Mouse (Mus musculus) kidney, adult 9 months (tissue): Measurements from ENCODE around the gene Ptprn2.

Source experiments
- DNase-seq: peaks from one replicate; pipeline ENCODE4 v3.0.0; 2022

The Ptprn2 gene

DNA sequence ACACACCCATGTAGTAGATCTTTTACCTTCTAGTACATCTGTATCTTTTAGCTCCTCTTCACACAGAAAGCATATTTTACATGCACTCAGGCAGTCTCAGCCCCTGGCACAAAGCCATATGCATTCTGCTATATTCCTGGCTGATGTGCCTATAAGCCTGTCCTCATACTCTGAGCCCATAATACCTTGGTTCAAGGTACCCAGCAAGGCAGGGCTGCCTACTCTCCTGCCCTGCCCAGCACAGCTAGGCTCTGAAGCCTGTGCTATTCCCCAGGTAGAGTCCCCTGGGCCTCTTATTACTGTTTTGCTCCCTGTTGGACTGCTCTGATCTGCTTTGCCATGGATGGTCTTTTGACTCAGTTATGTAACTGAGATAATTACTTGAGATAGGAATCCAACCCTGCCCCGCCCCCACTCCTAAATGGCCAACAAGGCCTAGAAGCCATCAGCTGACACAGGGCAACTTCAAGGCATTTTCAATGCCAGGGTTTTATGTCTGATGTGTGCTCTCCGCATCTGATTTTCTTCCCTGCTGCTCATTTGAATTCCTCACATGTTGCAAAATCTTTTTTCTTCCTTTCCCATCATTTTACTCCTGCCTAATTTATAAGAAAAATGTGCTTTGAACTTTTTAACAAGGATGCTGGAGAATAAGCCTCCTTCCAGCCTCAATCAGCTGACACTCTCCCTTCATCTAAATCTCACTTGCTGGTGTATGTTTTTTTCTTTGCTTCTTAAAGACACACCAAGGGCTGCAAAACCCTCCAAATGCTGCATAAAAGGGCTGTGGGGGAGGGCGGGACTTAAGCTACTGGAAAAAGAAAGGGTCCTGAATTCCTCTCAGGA, 598.6 kb downstream of the Ptprn2 start:
- DNase-seq: peak; percentile 20

- DNase-seq: no peak
Observed at GRCm38 (mm10) chr12:117084702-117085409, 599.3 kb downstream of the Ptprn2 start.

DNA sequence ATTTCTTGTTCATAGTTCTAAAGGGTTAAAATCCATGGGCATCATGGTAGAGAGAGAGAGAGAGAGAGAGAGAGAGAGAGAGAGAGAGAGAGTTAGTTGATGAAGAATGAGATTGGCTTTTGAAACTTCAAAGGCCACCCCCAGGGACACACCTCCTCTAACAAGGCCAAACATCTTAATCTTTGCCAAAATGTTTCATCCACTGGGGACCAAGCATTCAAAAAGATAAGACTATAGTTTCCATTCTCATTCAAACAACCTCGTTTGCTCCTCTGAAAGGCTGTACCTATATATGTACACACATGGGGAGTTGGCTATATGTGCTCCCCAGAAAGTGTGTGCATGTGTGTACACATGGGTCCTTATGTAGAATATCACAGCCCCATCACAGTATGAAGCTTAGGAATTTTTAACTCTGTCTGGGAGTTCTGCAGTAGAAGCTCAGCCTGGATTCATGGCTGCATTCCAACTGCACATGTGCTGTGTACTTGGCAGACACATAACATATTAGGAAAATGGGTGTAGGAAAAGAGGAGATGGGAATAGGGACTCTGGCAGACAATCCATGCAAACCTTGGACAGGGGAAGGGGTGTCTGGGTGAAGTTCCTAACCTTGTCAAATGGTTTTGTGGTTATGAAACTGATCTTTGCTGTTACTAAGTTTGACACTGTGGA, 600.3 kb downstream of the Ptprn2 start:
- no peak for DNase-seq

GRCm38 (mm10) chr12:117092345-117093107, 607.0 kb downstream of the Ptprn2 start:
- no peak for DNase-seq

- no peak for DNase-seq
Observed at GRCm38 (mm10) chr12:117095941-117096340, 610.4 kb downstream of the Ptprn2 start.

- DNase-seq: no peak
Observed at GRCm38 (mm10) chr12:117098295-117098694, 612.8 kb downstream of the Ptprn2 start.

GRCm38 (mm10) chr12:117106696-117107095, 621.2 kb downstream of the Ptprn2 start:
- DNase-seq: no peak

- DNase-seq: no peak
Observed at GRCm38 (mm10) chr12:117107143-117107616, 621.7 kb downstream of the Ptprn2 start.

DNA sequence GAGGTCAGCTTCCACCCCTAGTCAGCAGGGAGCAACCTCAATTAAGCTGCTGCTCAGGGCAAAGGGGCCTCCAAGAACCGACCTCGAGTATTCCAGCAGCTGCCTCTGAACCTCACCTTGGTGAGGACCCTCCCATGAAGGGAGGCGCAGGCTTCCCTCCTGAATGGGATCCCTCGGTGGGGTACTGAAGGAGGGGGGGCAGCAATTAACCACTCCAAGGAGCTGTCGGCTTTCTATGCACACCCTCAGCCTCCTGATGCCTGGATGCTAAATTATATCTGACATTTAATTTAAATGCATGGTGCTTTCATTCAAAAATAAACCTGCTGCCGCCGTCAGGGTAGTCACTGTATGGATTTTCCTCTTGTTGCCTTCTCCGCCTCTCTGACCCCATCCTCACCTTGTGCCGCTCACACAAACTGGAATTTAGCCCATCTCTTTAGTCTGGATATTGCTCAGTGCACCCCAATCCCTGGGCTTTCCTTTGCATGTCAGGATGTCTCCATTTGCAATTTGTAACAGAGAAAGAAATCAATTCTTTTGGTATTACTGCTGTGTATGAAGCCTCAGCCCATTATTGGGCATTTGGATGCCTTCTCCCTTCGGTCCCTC, 629.8 kb downstream of the Ptprn2 start:
- no peak for DNase-seq

DNA sequence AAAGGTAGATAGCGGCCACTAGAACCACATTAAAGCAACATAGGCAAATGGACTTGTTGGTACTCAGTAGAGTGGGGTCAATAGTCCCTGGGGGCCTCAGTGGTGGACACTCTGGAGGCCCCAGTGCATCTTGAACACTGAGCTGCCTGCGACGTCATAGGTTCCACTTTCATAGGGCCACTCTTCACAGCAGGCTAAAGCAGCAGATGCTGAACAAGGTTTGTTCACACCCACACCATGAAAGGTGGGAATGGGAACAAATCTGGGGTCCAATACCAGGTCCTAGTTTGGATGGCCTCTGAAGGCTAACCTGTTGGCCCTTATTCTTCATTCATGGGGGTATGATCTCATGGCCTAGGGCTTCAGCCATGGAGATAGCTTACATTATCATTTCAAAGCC, 641.6 kb downstream of the Ptprn2 start:
- no peak for DNase-seq

- DNase-seq: no peak
Observed at GRCm38 (mm10) chr12:117127485-117127884, 642.0 kb downstream of the Ptprn2 start.

GRCm38 (mm10) chr12:117132095-117132494, 646.6 kb downstream of the Ptprn2 start:
- DNase-seq: peak; percentile 8

GRCm38 (mm10) chr12:117135205-117135604, 649.7 kb downstream of the Ptprn2 start:
- no peak for DNase-seq

GRCm38 (mm10) chr12:117136472-117137010, 651.0 kb downstream of the Ptprn2 start:
- DNase-seq: no peak

GRCm38 (mm10) chr12:117140901-117141300, 655.4 kb downstream of the Ptprn2 start:
- no peak for DNase-seq

DNA sequence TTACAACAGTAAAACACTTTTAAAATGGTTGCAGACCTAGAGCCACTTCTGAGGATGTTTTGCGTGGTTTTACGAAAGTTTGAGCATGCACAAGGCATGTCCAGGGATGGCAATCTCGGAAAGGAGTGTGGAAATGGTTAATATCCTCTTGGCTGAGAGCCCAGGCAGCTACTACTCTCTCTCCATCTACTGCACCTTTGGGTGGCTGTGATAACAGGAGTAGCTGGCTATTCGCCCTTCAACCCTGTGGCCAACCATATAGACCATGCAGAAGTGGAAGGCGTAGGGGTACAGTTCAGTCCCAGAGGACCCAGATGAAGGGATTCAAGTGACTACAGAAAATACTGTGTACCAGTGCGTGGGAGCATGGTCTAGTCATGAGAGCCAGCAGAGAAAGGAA, 655.9 kb downstream of the Ptprn2 start:
- no peak for DNase-seq

- no peak for DNase-seq
Observed at GRCm38 (mm10) chr12:117149176-117149575, 663.7 kb downstream of the Ptprn2 start.

DNA sequence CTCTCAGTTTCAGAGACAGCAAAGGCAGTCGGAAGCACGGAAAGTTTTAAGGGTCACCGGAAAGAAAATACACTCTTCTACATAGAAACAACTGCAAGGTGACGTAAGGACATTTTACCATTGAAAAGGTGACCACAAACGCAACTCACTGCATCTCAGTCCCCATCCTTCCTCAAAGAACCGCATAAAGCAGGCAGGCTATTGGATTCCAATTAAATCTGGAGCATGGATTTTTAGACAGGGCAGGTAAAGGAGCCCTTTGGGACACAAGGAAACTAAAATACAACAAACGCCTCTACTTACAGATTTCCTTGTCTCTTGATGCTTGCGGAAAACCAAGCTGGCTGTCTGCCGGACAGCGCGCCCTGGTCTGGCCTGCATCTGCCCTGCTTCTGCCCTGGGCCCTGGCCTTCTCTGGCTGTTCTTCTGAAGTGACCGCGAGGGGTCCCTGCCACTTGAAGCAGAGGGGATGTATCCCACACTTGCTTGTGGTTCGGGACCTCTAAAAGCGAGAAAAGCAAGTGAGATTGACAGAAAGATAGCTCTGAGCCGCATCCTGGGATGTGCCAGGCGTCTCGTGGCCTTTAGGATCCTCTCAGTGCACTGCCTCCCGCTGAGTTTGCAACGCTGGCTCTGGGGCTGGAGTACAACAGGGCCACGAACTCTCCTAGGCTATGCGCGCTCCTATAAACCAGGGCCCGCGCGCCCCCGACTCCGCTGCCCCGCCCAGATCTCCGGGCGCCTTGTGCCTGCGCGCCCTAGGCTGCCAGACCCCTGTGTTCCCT, 665.3 kb downstream of the Ptprn2 start:
- no peak for DNase-seq

- DNase-seq: no peak
Observed at GRCm38 (mm10) chr12:117151611-117152010, 666.1 kb downstream of the Ptprn2 start.

DNA sequence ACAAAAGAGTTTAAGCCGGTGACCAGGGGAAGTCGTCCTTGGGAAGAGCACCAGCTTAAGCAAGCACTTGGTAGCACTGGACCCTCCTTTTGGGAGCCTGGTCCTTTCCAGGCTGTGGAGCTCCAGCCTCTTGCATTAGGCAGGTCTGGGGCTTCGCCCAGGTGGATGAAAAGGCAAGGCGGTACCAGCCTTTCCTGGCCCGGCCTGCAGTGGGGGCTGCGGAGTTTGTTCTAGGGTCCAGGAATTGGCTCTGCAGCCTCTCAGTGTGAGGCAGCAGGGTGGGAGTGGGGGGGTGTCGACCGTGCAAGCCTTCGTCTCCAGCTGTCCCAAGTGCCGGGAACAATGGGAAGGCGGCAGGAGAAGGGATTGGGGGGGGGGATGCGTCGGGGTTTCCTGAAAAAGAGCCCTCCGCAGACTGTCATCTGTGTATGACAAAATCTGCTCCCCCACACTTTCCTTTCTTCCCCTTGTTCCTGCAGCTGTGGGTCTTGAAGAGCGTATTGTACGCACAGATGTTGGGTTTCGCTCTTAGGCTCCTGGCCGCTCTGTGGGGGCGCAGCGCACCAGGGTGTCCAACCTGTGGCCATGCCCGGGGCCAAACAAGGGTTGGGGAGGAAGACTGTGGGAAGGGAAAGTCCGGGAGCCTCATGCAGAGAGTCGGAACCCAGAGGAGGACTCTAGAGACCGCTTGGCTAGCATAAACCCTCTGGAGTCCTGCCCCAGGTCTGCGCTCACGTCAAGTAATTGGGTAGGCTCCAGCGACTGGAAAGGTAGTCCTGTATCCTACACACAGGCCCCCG, 667.0 kb downstream of the Ptprn2 start:
- DNase-seq: no peak
